Mouse (Mus musculus) lung, postnatal 0 days (tissue): Measurements from ENCODE around the gene Gm9970.

Experiments used
- CTCF ChIP-seq: IDR thresholded peaks from 2 replicates; pipeline ENCODE4 v1.5.1; 2016; ENCODE audit warnings: antibody characterized with exemption, mild to moderate bottlenecking
- EP300 ChIP-seq: IDR thresholded peaks from 2 replicates; pipeline ENCODE4 v1.6.1; 2016; ENCODE audit warnings: antibody characterized with exemption, mild to moderate bottlenecking, control low read depth

- TF ChIP-seq CTCF: no peak
- no peak for TF ChIP-seq EP300
Observed at GRCm38 (mm10) chr5:31267686-31268085, 26.7 kb upstream of the Gm9970 start.
